Mouse (Mus musculus) embryonic facial prominence, embryonic 10.5 days (tissue): ENCODE measurements around the gene Taok1. TPM values are rescaled to one million over a fixed set of nuclear protein-coding genes. Genes with fewer than 3 reads are reported as not detected.

ENCODE experiments used
- DNase-seq: peaks from one replicate; pipeline ENCODE4 v3.0.0-alpha.2; 2017; ENCODE audit warnings: low spot score
- H3K27ac ChIP-seq: fragments of 300-500 bp; sonication (generic); replicated peaks from 2 replicates; pipeline ENCODE4 v1.5.1; 2016; ENCODE audit warnings: mild to moderate bottlenecking
- H3K27me3 ChIP-seq: fragments of 300-500 bp; sonication (generic); replicated peaks from 2 replicates; pipeline ENCODE4 v1.6.1; 2016; ENCODE audit warnings: low read depth, mild to moderate bottlenecking; ENCODE audit not compliant: poor library complexity, severe bottlenecking
- H3K36me3 ChIP-seq: fragments of 300-500 bp; sonication (generic); replicated peaks from 2 replicates; pipeline ENCODE4 v1.6.1; 2016; ENCODE audit warnings: mild to moderate bottlenecking, moderate library complexity
- H3K4me1 ChIP-seq: fragments of 300-500 bp; sonication (generic); 2 replicates; pipeline ENCODE4 v1.6.1; 2016
- H3K4me3 ChIP-seq: fragments of 300-500 bp; sonication (generic); 2 replicates; pipeline ENCODE4 v1.5.1; 2016; ENCODE audit warnings: mild to moderate bottlenecking, moderate library complexity
- H3K9me3 ChIP-seq: fragments of 300-500 bp; sonication (generic); 2 replicates; pipeline ENCODE4 v1.6.1; 2016; ENCODE audit warnings: mild to moderate bottlenecking
- WGBS: fragments of 180-500 bp; shearing (Covaris S2); methylation state at CpG from one replicate; pipeline ENCODE4 v1.1.7; 2016; 5-methylcytosine and 5-hydroxymethylcytosine counted together
- polyA plus RNA-seq: library from polyadenylated mRNA; unstranded; fragments of >200 nt; fragmentation: Nextera tagmentation; extraction: Ambion mirVana; gene quantifications from 2 replicates; pipeline ENCODE4 v1.2.1, GENCODE M21; 2016

Taok1 gene
- polyA plus RNA-seq, 1 experiment from 2014 or later: 13.5 TPM

DNA sequence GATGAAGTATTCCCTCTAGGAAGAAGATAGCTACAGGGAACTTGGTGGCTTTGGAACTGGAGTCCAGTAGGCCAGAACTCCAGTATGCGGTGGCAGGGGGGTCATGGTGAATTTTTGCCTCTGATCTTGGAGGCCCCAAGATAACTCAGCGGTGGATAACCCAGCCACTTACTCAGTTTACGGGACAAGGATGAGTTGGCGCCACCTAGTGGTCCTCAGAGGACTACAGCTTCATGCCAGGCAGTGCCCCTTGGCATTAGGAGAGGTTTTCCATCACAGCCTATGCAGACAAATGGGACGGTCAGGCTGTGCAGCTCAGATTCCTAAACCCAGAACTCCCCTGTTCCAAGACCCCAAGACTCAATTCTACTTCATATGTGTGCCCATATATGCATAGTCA, 106.2 kb downstream of the Taok1 start:
- WGBS: 31% methylated on average over 5 of the region's 5 CpGs
- H3K4me1 ChIP-seq: peaks cover 48% of the 10 kb centered on the region
- no peak overlapping the region for H3K4me3 ChIP-seq
- H3K36me3 ChIP-seq: peaks cover 87% of the 10 kb centered on the region
- H3K27me3 ChIP-seq: no peaks in the 10 kb centered on the region
- no peak overlapping the region for H3K27ac ChIP-seq
- H3K9me3 ChIP-seq: no peaks in the 10 kb centered on the region
- DNase-seq: peak; percentile 74

DNA sequence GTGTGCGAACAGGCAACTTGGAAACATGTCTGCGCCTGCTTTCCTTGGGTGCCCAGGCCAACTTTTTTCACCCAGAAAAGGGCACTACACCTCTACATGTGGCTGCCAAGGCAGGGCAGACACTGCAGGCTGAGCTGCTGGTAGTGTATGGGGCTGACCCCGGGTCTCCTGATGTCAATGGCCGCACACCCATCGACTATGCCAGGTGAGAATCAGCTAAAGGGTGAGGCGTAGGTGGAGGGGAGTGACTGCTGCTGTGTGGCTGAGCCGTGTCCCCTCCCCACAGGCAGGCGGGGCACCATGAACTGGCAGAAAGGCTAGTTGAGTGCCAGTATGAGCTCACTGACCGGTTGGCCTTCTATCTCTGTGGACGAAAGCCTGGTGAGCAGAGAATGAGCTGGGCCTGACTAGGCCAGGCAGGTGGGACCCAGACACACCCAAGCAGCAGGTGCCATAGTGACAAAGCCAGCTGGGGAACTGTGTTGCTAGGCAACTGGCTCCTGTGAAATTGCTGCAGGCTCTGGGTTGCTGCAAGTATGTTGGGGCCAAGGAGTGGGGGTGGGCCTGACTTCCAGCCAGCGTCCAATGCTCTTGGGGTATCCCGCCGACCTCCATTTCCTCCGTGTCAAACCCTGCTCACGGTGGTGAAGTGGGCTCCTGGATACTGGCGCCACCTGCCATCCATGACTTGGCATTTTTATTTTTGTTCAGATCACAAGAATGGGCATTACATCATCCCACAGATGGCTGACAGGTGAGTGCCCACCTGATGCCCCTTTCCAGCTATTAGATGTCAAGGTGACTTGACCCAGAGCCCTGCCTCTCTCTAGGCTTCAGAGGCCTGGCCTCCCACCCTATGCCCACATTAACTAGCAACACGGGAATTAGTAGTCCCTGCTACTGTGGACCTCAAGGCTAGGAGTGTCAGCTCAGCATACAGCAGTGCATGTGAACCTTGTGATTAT, 107.0 kb downstream of the Taok1 start:
- Histone ChIP-seq H3K27ac (no peak overlapping the region), H3K27me3 (no peaks in the 10 kb centered on the region), H3K4me1 (peaks cover 55% of the 10 kb centered on the region), H3K36me3 (peaks cover 87% of the 10 kb centered on the region), H3K4me3 (no peak overlapping the region), H3K9me3 (no peaks in the 10 kb centered on the region)
- DNase-seq: no peak
- 86% methylated on average over 17 of the region's 17 CpGs for WGBS

GRCm38 (mm10) chr11:77499354-77499753, 108.3 kb downstream of the Taok1 start:
- H3K36me3 ChIP-seq: peaks cover 75% of the 10 kb centered on the region
- DNase-seq: no peak
- peaks cover 68% of the 10 kb centered on the region for H3K4me1 ChIP-seq
- no peaks in the 10 kb centered on the region for H3K9me3 ChIP-seq
- H3K27me3 ChIP-seq: no peaks in the 10 kb centered on the region
- peak overlapping the region; percentile 85; the same call in 1 of the 2 replicates for H3K27ac ChIP-seq
- WGBS: 87% methylated on average over 7 of the region's 7 CpGs
- H3K4me3 ChIP-seq: no peak overlapping the region

- DNase-seq: peak; percentile 28
- H3K27me3 ChIP-seq: no peaks in the 10 kb centered on the region
- H3K36me3 ChIP-seq: peaks cover 67% of the 10 kb centered on the region
- WGBS: 63% methylated on average over 12 of the region's 12 CpGs
- H3K9me3 ChIP-seq: no peaks in the 10 kb centered on the region
- peak overlapping the region; percentile 43 for H3K4me3 ChIP-seq
- peaks cover 75% of the 10 kb centered on the region for H3K4me1 ChIP-seq
- peak overlapping the region; percentile 85 for H3K27ac ChIP-seq
These were observed 109.1 kb downstream of the Taok1 start for GRCm38 (mm10) chr11:77498261-77499139.

GRCm38 (mm10) chr11:77497851-77498250, 109.8 kb downstream of the Taok1 start:
- WGBS: 23% methylated on average over 4 of the region's 4 CpGs
- Histone ChIP-seq H3K4me1 (peaks cover 75% of the 10 kb centered on the region), H3K27me3 (no peaks in the 10 kb centered on the region), H3K36me3 (peaks cover 60% of the 10 kb centered on the region), H3K9me3 (no peaks in the 10 kb centered on the region), H3K27ac (peak overlapping the region; percentile 85), H3K4me3 (peak overlapping the region; percentile 43)
- DNase-seq: peak; percentile 43

- H3K4me3 ChIP-seq: peak overlapping the region; percentile 43
- WGBS: 5% methylated on average over 6 of the region's 6 CpGs
These were observed 110.3 kb downstream of the Taok1 start for GRCm38 (mm10) chr11:77497341-77497756.

DNA sequence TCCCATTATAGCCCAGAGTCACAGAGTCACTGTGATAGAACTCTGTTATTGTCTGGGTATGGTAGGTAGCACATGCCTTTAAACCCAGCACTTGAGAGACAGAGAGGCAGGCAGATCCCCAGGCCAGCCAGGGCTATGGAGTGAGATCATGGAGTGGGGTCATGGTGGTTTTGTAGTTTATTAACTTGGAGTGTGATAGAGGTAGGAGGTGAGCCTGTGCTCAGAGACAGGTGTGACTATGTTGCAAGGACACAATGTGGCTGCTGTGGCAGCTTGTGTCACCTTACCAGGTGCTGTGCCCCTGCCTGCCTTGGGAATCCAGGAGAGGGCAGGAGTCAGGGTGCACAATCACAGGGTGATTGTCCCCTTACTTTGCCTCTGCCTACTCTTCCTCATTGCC, 112.1 kb downstream of the Taok1 start:
- H3K4me3 ChIP-seq: peak overlapping the region; percentile 85
- peaks cover 91% of the 10 kb centered on the region for H3K4me1 ChIP-seq

More at GRCm38 (mm10) chr11:77497341-77497756, 110.3 kb downstream of the Taok1 start:
- peak overlapping the region; percentile 85 for H3K27ac ChIP-seq
- H3K4me1 ChIP-seq: peaks cover 80% of the 10 kb centered on the region
- peaks cover 55% of the 10 kb centered on the region for H3K36me3 ChIP-seq
- peak; percentile 87 for DNase-seq
- H3K9me3 ChIP-seq: no peaks in the 10 kb centered on the region
- H3K27me3 ChIP-seq: no peaks in the 10 kb centered on the region

GRCm38 (mm10) chr11:77494782-77495181, 112.8 kb downstream of the Taok1 start:
- 73% methylated on average over 6 of the region's 6 CpGs for WGBS
- H3K9me3 ChIP-seq: no peaks in the 10 kb centered on the region
- H3K36me3 ChIP-seq: peaks cover 30% of the 10 kb centered on the region
- H3K4me3 ChIP-seq: peak overlapping the region; percentile 85
- H3K4me1 ChIP-seq: peaks cover 94% of the 10 kb centered on the region
- peak overlapping the region; percentile 90; the same call in 1 of the 2 replicates for H3K27ac ChIP-seq
- DNase-seq: no peak
- H3K27me3 ChIP-seq: no peaks in the 10 kb centered on the region

More for the DNA sequence above, 112.1 kb downstream of the Taok1 start:
- H3K27ac ChIP-seq: no peak overlapping the region; the same call in 1 of the 2 replicates
- no peaks in the 10 kb centered on the region for H3K27me3 ChIP-seq
- no peaks in the 10 kb centered on the region for H3K9me3 ChIP-seq
- DNase-seq: no peak
- peaks cover 37% of the 10 kb centered on the region for H3K36me3 ChIP-seq

DNA sequence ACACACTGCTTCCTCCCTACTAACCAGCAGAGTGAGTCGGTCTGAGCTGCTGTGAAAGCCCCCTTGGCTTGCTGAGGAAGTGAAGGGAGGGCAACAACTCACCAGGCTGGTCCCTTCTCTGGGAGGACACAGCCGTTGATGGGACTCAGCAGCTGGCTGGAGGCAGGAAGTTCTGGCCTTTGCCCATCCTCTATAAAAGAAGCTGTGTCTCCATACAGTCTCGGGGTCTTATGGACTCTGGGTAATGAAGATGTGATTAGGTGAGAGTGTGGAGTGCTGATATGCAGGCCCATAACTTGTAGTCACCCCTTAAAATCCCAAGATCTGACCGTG, 113.3 kb downstream of the Taok1 start:
- peaks cover 91% of the 10 kb centered on the region for H3K4me1 ChIP-seq
- H3K36me3 ChIP-seq: peaks cover 25% of the 10 kb centered on the region
- WGBS: 41% methylated on average over 4 of the region's 4 CpGs
- peak overlapping the region; percentile 90 for H3K27ac ChIP-seq
- peak overlapping the region; percentile 85 for H3K4me3 ChIP-seq
- DNase-seq: no peak
- H3K27me3 ChIP-seq: no peaks in the 10 kb centered on the region
- H3K9me3 ChIP-seq: no peaks in the 10 kb centered on the region

- H3K4me1 ChIP-seq: peaks cover 91% of the 10 kb centered on the region
- H3K9me3 ChIP-seq: no peaks in the 10 kb centered on the region
- WGBS: 2% methylated on average over 74 of the region's 74 CpGs
- H3K36me3 ChIP-seq: peaks cover 19% of the 10 kb centered on the region
- H3K27ac ChIP-seq: peak within 1 kb of the TSS; percentile 90
- H3K4me3 ChIP-seq: peak within 1 kb of the TSS; percentile 85
- DNase-seq: peak; percentile 57
- H3K27me3 ChIP-seq: no peaks in the 10 kb centered on the region
These were observed 113.9 kb downstream of the Taok1 start, which contains the start of gene Git1 for GRCm38 (mm10) chr11:77493512-77494343. TSS of gene Git1 (plus strand) at chr11:77493562.

- H3K4me3 ChIP-seq: peak overlapping the region; percentile 85
- peaks cover 91% of the 10 kb centered on the region for H3K4me1 ChIP-seq
- peak overlapping the region; percentile 90 for H3K27ac ChIP-seq
- no peaks in the 10 kb centered on the region for H3K27me3 ChIP-seq
- WGBS: under 1% methylated on average over 32 of the region's 32 CpGs
- peak; percentile 95 for DNase-seq
- no peaks in the 10 kb centered on the region for H3K9me3 ChIP-seq
- H3K36me3 ChIP-seq: peaks cover 14% of the 10 kb centered on the region; the same call in 1 of the 2 replicates
These were observed 114.7 kb downstream of the Taok1 start for GRCm38 (mm10) chr11:77492911-77493332.
